Mouse (Mus musculus): ENCODE measurements around the gene Map3k7. TPM values are rescaled to one million over a fixed set of nuclear protein-coding genes. Genes with fewer than 3 reads are reported as not detected.

Gene Map3k7
- 63.1 TPM for total RNA-seq (2023)

DNA sequence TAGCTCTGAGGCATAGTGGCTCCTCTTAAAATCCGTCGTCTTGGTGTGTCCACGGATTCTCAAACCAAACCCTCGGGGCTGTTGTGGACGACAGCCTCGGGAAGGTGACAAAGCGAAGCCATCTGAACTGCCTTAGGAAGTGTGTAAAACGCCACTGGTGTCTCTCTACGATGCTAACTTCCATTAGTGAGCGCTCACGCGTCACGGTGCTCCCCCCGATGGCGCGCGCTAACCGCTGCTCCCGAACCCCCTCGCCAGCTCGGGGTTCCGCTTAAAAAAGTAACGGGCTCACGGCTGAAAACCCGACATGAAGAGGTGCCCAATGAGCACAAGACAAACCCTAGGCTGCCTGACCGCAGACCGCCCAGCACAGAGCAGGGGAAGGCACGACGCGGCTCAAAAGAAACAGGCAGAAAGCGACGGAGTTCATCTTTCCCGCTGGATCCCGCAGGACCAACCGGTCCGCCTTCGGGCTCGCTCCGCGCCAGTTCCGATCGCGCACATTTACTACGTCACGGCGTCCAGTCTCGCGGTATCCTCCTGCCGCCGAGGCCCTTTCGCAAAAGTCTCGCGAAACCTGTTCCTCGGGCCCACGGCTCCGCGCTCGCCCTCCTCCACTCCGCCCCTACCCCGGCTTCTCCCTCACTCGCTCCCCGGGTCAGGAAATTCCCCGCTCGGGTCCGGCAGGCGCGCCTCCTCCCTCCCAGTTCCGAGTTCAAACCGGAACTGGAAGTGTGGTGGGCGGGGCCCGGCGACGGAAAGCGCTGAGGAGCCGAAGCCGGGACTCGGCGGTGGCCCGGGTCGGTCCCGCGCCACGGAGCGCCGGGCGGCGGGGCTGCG lies at the start of gene Map3k7:
Map3k7 (plus strand) TSS at position 744 of the 840 bp plus-strand sequence.

Data from CD4-positive naive resting alpha-beta T cell, adult 57 days (primary cell).